Mouse (Mus musculus) left cerebral cortex, adult 11 months (tissue): ENCODE data around the gene Olfr728.

ENCODE experiments used
- DNase-seq: peaks from one replicate; pipeline ENCODE4 v3.0.0; 2022; ENCODE audit warnings: low spot score

Olfr728 gene

GRCm38 (mm10) chr14:50142580-50142979, at the start of gene Olfr728:
Olfr728 (minus strand) TSS chr14:50142680.
- DNase-seq = no peak

DNA sequence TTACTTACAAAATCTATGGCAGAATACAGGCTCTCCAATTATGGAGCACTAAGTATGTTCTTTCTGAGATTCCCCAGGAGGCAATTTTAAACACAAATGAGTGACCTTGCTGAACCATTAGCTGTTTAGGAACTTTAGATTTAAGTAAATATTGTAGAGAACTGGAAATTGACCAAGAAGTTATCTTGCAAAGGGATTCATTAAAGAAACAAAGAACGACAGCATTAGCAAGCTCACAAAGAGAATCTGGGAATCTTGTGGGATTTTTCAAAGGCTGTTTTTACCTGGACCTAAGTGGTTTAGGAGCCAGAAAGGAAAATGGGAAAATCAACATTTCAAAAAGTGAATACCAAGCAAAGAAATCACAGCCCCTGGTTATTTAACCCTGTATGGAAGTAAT, 45.6 kb upstream of the Olfr728 start, which contains the start of gene Olfr730:
Gene Olfr730, minus strand, starts transcription at position 101 of the 400 bp plus-strand sequence.
- DNase-seq = no peak

DNA sequence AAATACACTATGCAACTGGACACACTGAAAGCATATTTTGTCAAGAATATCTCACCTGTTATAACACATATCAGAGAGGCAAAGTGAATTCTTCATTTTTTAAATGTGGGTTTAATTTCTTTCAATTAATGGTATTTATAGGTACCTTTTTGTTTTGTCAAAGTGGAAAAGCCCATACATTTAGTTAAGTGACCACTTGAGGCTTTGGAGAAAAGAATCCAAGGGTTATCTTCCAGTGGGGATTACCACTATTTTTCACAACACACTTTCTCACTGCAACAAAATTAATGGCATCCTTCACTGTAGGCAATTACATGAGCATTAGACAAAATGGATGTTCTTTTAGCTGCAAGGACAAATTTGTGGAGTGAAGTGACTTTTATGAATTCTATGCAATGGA, 10.3 kb upstream of the Olfr728 start, which contains the start of gene Olfr729:
Gene Olfr729, minus strand, starts transcription at position 101 of the 400 bp plus-strand sequence.
- no peak for DNase-seq

GRCm38 (mm10) chr14:50122886-50123285, 19.6 kb downstream of the Olfr728 start, which contains the start of gene Olfr727:
Olfr727 (plus strand) TSS chr14:50123186.
- no peak for DNase-seq

GRCm38 (mm10) chr14:50090853-50091252, 51.6 kb downstream of the Olfr728 start, which contains the start of gene Olfr726:
Olfr726 (minus strand) TSS chr14:50090953.
- no peak for DNase-seq
